Mouse (Mus musculus): ENCODE data around the gene Atp13a3. TPM values are rescaled to one million over a fixed set of nuclear protein-coding genes. Genes with fewer than 3 reads are reported as not detected.

Gene Atp13a3
- polyA plus RNA-seq, 1 experiment: 25.4 TPM

GRCm38 (mm10) chr16:30308616-30309394 lies 97.0 kb downstream of the Atp13a3 start:
- Histone ChIP-seq H3K27me3 (replicated peaks; ENCODE audit: control insufficient read depth, insufficient read depth, low read length) (no peaks in the 10 kb centered on the region), H3K27ac (ENCODE audit: insufficient read depth, low read depth, low read length) (no peak overlapping the region), H3K36me3 (ENCODE audit: control insufficient read depth, insufficient read depth, low read length) (no peaks in the 10 kb centered on the region), H3K4me1 (ENCODE audit: control insufficient read depth, insufficient read depth, low read length) (peaks cover 3% of the 10 kb centered on the region; the same call in 1 of the 2 replicates), H3K4me3 (ENCODE audit: insufficient read depth, low read depth, low read length) (peak overlapping the region; percentile 39)
- 1% methylated on average over 72 of the region's 72 CpGs for WGBS
- TF ChIP-seq POLR2A (IDR thresholded peaks at IDR 0.05; ENCODE audit: low read depth, low read length) (no peak), CTCF (conservative IDR thresholded peaks at IDR 0.05; ENCODE audit: insufficient read depth, insufficient read length, low read depth, low read length) (peak; percentile 21; the same call in 1 of the 2 replicates)
- DNase-seq: peak; percentile 21

DNA sequence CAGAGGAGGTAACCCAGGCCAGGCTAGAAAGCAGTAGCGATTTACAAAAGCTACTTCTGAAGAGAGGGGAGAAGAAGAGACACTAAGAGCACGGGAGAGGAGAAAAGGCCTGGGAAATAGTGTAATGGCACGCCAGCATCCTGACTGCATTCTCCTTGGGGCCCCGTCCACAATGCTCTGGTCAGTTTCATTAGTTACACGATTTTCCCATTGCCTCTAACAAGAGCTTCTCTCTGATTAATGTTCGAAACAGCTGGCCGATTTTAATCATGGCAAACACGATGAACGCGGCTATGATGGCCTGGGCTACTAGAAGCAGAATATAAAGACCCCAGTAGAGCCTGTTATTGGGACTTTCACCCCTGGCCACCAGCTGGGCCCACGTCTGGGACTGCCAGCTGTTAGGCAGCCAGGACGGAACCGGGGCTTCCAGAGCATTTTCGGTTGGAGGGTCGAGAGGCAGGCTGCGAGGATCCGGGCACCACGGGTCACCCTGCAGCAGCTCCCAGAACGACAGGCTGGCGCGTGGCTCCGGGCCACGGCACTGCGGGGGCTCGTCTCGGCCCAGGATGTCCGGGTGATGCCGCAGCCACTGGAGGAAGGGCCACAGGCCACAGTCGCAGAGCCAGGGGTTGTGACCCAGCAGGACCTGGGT lies 97.7 kb downstream of the Atp13a3 start:
- DNase-seq: no peak

GRCm38 (mm10) chr16:30307306-30307705 lies 98.5 kb downstream of the Atp13a3 start:
- Histone ChIP-seq H3K36me3 (ENCODE audit: control insufficient read depth, insufficient read depth, low read length) (no peaks in the 10 kb centered on the region), H3K27ac (ENCODE audit: insufficient read depth, low read depth, low read length) (no peak overlapping the region), H3K4me1 (ENCODE audit: control insufficient read depth, insufficient read depth, low read length) (peaks cover 3% of the 10 kb centered on the region; the same call in 1 of the 2 replicates), H3K27me3 (replicated peaks; ENCODE audit: control insufficient read depth, insufficient read depth, low read length) (no peaks in the 10 kb centered on the region), H3K4me3 (ENCODE audit: insufficient read depth, low read depth, low read length) (no peak overlapping the region)
- no peak for DNase-seq
- no peak for TF ChIP-seq CTCF (conservative IDR thresholded peaks at IDR 0.05; ENCODE audit: insufficient read depth, insufficient read length, low read depth, low read length)
- TF ChIP-seq POLR2A (IDR thresholded peaks at IDR 0.05; ENCODE audit: low read depth, low read length): no peak
- 70% methylated on average over 12 of the region's 12 CpGs for WGBS

More for the DNA sequence above, 97.7 kb downstream of the Atp13a3 start:
- Histone ChIP-seq H3K4me1 (ENCODE audit: control insufficient read depth, insufficient read depth, low read length) (peaks cover 3% of the 10 kb centered on the region; the same call in 1 of the 2 replicates), H3K36me3 (ENCODE audit: control insufficient read depth, insufficient read depth, low read length) (no peaks in the 10 kb centered on the region), H3K27me3 (replicated peaks; ENCODE audit: control insufficient read depth, insufficient read depth, low read length) (no peaks in the 10 kb centered on the region), H3K4me3 (ENCODE audit: insufficient read depth, low read depth, low read length) (peak overlapping the region; percentile 39), H3K27ac (ENCODE audit: insufficient read depth, low read depth, low read length) (no peak overlapping the region)
- TF ChIP-seq CTCF (conservative IDR thresholded peaks at IDR 0.05; ENCODE audit: insufficient read depth, insufficient read length, low read depth, low read length): no peak
- no peak for TF ChIP-seq POLR2A (IDR thresholded peaks at IDR 0.05; ENCODE audit: low read depth, low read length)
- 22% methylated on average over 29 of the region's 29 CpGs for WGBS

- 91% methylated on average over 4 of the region's 4 CpGs for WGBS
- DNase-seq: no peak
- Histone ChIP-seq H3K27ac (ENCODE audit: insufficient read depth, low read depth, low read length) (no peak overlapping the region), H3K27me3 (replicated peaks; ENCODE audit: control insufficient read depth, insufficient read depth, low read length) (no peaks in the 10 kb centered on the region), H3K36me3 (ENCODE audit: control insufficient read depth, insufficient read depth, low read length) (no peaks in the 10 kb centered on the region), H3K4me3 (ENCODE audit: insufficient read depth, low read depth, low read length) (no peak overlapping the region), H3K4me1 (ENCODE audit: control insufficient read depth, insufficient read depth, low read length) (peaks cover 3% of the 10 kb centered on the region; the same call in 1 of the 2 replicates)
- TF ChIP-seq CTCF (conservative IDR thresholded peaks at IDR 0.05; ENCODE audit: insufficient read depth, insufficient read length, low read depth, low read length): no peak
- TF ChIP-seq POLR2A (IDR thresholded peaks at IDR 0.05; ENCODE audit: low read depth, low read length): no peak
These were observed 99.7 kb downstream of the Atp13a3 start for GRCm38 (mm10) chr16:30306102-30306501.

DNA sequence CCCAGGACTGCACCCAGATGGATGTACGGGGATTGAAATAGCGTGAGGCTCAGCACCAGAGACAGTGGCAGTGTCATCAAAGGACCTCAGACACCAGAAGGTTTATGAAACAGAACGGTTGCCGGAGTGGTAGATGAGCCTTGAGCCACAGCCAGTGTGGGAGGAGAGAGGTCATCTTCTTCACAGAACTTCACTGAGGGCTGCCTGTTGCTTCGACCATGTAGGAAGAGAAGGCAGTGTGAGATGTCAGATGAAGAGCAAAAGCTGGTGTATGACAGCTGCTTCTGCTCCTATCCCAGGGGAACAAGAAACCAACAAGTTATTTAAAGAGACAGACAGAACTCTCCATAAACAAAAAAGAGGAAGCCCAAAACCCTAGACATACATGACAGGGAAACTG lies 101.5 kb downstream of the Atp13a3 start:
- WGBS: 31% methylated on average over 5 of the region's 5 CpGs
- Histone ChIP-seq H3K27ac (ENCODE audit: insufficient read depth, low read depth, low read length) (no peak overlapping the region), H3K36me3 (ENCODE audit: control insufficient read depth, insufficient read depth, low read length) (no peaks in the 10 kb centered on the region), H3K4me1 (ENCODE audit: control insufficient read depth, insufficient read depth, low read length) (no peaks in the 10 kb centered on the region), H3K4me3 (ENCODE audit: insufficient read depth, low read depth, low read length) (no peak overlapping the region), H3K27me3 (replicated peaks; ENCODE audit: control insufficient read depth, insufficient read depth, low read length) (no peaks in the 10 kb centered on the region)
- no peak for DNase-seq
- no peak for TF ChIP-seq CTCF (conservative IDR thresholded peaks at IDR 0.05; ENCODE audit: insufficient read depth, insufficient read length, low read depth, low read length)
- TF ChIP-seq POLR2A (IDR thresholded peaks at IDR 0.05; ENCODE audit: low read depth, low read length): no peak

GRCm38 (mm10) chr16:30303411-30303810 lies 102.4 kb downstream of the Atp13a3 start:
- 64% methylated on average over 2 of the region's 2 CpGs for WGBS
- no peak for DNase-seq

DNA sequence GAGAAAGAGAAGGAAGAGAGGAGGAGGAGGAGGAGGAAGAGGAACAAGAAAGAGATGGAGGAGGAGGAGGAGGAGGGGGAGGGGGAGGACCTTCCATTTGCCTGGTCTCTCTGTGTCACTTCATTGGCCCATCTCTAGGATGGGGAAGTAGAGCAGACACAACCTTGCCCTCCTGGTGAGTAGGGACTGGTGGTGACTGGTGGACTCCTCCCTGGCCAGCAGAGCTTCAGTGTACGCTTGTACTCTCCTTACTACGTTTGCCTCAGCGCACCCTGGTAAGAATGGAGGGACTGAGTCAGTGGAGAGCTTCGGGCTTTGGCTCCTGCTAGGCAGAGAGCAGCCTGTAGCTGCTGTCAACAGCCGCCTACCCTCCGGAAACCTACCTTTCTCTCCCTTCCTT lies 103.1 kb downstream of the Atp13a3 start:
- 89% methylated on average over 6 of the region's 6 CpGs for WGBS
- Histone ChIP-seq H3K36me3 (ENCODE audit: control insufficient read depth, insufficient read depth, low read length) (no peaks in the 10 kb centered on the region), H3K4me1 (ENCODE audit: control insufficient read depth, insufficient read depth, low read length) (no peaks in the 10 kb centered on the region), H3K27me3 (replicated peaks; ENCODE audit: control insufficient read depth, insufficient read depth, low read length) (no peaks in the 10 kb centered on the region), H3K27ac (ENCODE audit: insufficient read depth, low read depth, low read length) (no peak overlapping the region), H3K4me3 (ENCODE audit: insufficient read depth, low read depth, low read length) (no peak overlapping the region)
- no peak for TF ChIP-seq POLR2A (IDR thresholded peaks at IDR 0.05; ENCODE audit: low read depth, low read length)
- DNase-seq: no peak

More at GRCm38 (mm10) chr16:30303411-30303810, 102.4 kb downstream of the Atp13a3 start:
- TF ChIP-seq POLR2A (IDR thresholded peaks at IDR 0.05; ENCODE audit: low read depth, low read length) (no peak), CTCF (conservative IDR thresholded peaks at IDR 0.05; ENCODE audit: insufficient read depth, insufficient read length, low read depth, low read length) (no peak)
- H3K27ac ChIP-seq (ENCODE audit: insufficient read depth, low read depth, low read length): no peak overlapping the region
- no peaks in the 10 kb centered on the region for H3K36me3 ChIP-seq (ENCODE audit: control insufficient read depth, insufficient read depth, low read length)
- no peaks in the 10 kb centered on the region for H3K4me1 ChIP-seq (ENCODE audit: control insufficient read depth, insufficient read depth, low read length)
- H3K4me3 ChIP-seq (ENCODE audit: insufficient read depth, low read depth, low read length): no peak overlapping the region
- no peaks in the 10 kb centered on the region for H3K27me3 ChIP-seq (replicated peaks; ENCODE audit: control insufficient read depth, insufficient read depth, low read length)

All from kidney, adult 2 months (tissue).